Mouse (Mus musculus): ENCODE data around the gene Zrsr1. TPM values are rescaled to one million over a fixed set of nuclear protein-coding genes. Genes with fewer than 3 reads are reported as not detected.

Zrsr1 gene
- polyA plus RNA-seq, 1 experiment from 2014 or later = 4.8 TPM

DNA sequence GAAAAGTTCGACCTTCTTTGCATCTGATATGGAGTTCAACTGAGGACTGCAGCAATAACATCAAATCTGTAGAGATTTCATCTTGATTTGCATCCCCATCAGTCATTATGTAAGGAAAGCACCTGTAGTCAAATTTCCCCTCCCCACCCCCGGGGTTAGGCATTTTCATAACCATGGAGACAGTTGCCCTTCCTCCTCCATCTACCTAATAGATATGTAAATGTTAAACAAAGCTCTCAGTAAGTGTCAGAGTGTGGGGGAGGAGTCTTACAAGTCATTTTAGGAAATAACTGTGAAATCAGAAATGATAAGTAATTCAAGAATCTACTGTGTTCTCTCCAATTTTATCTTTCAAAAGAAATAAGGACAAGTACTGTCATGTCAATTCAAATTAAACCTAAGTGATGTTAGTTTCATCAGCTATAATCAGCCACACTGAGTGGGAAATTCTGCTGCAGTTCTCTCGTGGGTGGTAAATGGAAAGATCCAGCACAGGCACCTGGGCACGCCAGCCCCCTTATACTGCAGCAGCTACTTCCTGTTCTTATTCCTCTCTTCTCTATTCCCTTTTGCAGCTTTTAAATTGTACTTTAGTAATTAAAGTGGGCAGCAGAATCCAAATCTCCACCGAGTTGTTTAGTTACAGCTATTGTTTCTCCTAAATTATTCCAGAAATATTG lies 35.2 kb upstream of the Zrsr1 start:
- 66% methylated on average over 5 of the region's 5 CpGs for WGBS
- no peaks in the 10 kb centered on the region for H3K27me3 ChIP-seq (ENCODE audit: control insufficient read depth, insufficient read depth, low read length)
- DNase-seq (ENCODE audit: low spot score) = no peak
- no peak overlapping the region for H3K9ac ChIP-seq (replicated peaks; ENCODE audit: low read length)
- H3K27ac ChIP-seq (replicated peaks; ENCODE audit: low read depth, low read length) = no peak overlapping the region
- no peaks in the 10 kb centered on the region for H3K9me3 ChIP-seq (replicated peaks; ENCODE audit: control insufficient read depth, low read length)
- no peaks in the 10 kb centered on the region for H3K4me1 ChIP-seq (ENCODE audit: control insufficient read depth, insufficient read depth, low read length)
- H3K36me3 ChIP-seq (replicated peaks; ENCODE audit: control insufficient read depth, insufficient read depth, low read depth, low read length) = no peaks in the 10 kb centered on the region
- no peak for ATAC-seq (replicated peaks; ENCODE audit: insufficient number of reproducible peaks, low FRiP score, low TSS enrichment, low read depth)
- no peak overlapping the region for H3K4me2 ChIP-seq (ENCODE audit: low read depth, low read length)
- no peak overlapping the region for H3K4me3 ChIP-seq (ENCODE audit: low read depth, low read length)

DNA sequence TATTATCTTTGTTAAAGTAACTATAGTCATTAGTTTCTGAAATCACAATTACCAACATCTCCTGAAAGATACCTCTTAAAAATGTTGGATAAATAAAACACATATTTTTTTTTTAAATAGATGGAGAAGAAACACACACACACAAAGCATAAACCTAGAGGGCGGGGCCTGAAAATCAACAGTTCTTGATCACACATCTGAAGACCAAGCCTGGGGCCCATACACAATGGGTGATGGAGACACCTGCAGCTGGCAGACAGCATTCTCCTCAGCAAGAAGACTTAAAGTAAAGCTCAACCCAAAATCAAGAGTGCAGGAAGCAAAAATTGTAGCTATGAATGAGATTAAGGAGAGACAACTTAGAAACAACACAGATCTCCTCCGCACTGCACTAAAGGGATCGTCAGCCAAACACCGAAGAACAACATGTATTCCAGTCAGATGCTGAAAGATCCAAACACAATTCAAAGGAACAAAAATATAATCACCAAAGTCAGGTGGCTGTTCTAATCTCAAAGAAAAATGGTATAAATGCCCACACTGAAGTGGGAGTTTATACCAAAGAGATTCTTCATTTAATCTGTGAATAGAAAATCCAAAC lies 34.0 kb upstream of the Zrsr1 start:
- Histone ChIP-seq H3K4me3 (ENCODE audit: low read depth, low read length) (no peak overlapping the region), H3K27me3 (ENCODE audit: control insufficient read depth, insufficient read depth, low read length) (no peaks in the 10 kb centered on the region), H3K9me3 (replicated peaks; ENCODE audit: control insufficient read depth, low read length) (no peaks in the 10 kb centered on the region), H3K36me3 (replicated peaks; ENCODE audit: control insufficient read depth, insufficient read depth, low read depth, low read length) (no peaks in the 10 kb centered on the region), H3K9ac (replicated peaks; ENCODE audit: low read length) (no peak overlapping the region), H3K4me2 (ENCODE audit: low read depth, low read length) (no peak overlapping the region), H3K4me1 (ENCODE audit: control insufficient read depth, insufficient read depth, low read length) (no peaks in the 10 kb centered on the region), H3K27ac (replicated peaks; ENCODE audit: low read depth, low read length) (no peak overlapping the region)
- DNase-seq (ENCODE audit: low spot score) (no peak), ATAC-seq (replicated peaks; ENCODE audit: insufficient number of reproducible peaks, low FRiP score, low TSS enrichment, low read depth) (no peak)
- WGBS = 95% methylated on average over 4 of the region's 4 CpGs

DNA sequence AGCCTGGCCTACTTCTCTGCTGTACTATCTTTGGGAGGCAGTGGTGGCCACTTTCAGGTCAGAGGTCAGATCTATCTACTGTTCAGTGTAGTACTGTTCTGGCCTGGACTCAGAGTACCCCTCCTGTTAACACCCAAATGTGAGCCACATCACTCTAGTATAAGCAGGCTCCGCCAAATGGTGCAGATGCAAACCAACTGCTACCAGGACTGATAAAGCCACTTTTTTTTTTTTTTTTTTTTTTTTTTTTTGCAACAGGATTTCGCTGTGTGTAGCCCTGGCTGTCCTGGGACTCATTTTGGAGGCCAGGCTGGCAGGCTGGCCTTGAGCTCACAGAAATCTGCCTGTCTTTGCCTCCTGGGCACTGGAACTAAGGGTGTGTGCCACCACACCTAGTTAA lies 32.8 kb upstream of the Zrsr1 start:
- H3K36me3 ChIP-seq (replicated peaks; ENCODE audit: control insufficient read depth, insufficient read depth, low read depth, low read length) = no peaks in the 10 kb centered on the region
- ATAC-seq (replicated peaks; ENCODE audit: insufficient number of reproducible peaks, low FRiP score, low TSS enrichment, low read depth) (no peak), DNase-seq (ENCODE audit: low spot score) (no peak)
- no peak overlapping the region for H3K27ac ChIP-seq (replicated peaks; ENCODE audit: low read depth, low read length)
- H3K27me3 ChIP-seq (ENCODE audit: control insufficient read depth, insufficient read depth, low read length) = no peaks in the 10 kb centered on the region
- H3K4me1 ChIP-seq (ENCODE audit: control insufficient read depth, insufficient read depth, low read length) = no peaks in the 10 kb centered on the region
- H3K4me3 ChIP-seq (ENCODE audit: low read depth, low read length) = no peak overlapping the region
- no peak overlapping the region for H3K4me2 ChIP-seq (ENCODE audit: low read depth, low read length)
- WGBS = 89% methylated on average over 2 of the region's 2 CpGs
- H3K9ac ChIP-seq (replicated peaks; ENCODE audit: low read length) = no peak overlapping the region
- no peaks in the 10 kb centered on the region for H3K9me3 ChIP-seq (replicated peaks; ENCODE audit: control insufficient read depth, low read length)

GRCm38 (mm10) chr11:22949101-22949500 lies 22.7 kb upstream of the Zrsr1 start:
- 92% methylated on average over 1 of the region's 1 CpGs for WGBS
- no peak overlapping the region for H3K4me3 ChIP-seq (ENCODE audit: low read depth, low read length)
- no peaks in the 10 kb centered on the region for H3K9me3 ChIP-seq (replicated peaks; ENCODE audit: control insufficient read depth, low read length)
- H3K4me1 ChIP-seq (ENCODE audit: control insufficient read depth, insufficient read depth, low read length) = no peaks in the 10 kb centered on the region
- H3K27me3 ChIP-seq (ENCODE audit: control insufficient read depth, insufficient read depth, low read length) = no peaks in the 10 kb centered on the region
- ATAC-seq (replicated peaks; ENCODE audit: insufficient number of reproducible peaks, low FRiP score, low TSS enrichment, low read depth) (no peak), DNase-seq (ENCODE audit: low spot score) (no peak)
- no peak overlapping the region for H3K27ac ChIP-seq (replicated peaks; ENCODE audit: low read depth, low read length)
- no peaks in the 10 kb centered on the region for H3K36me3 ChIP-seq (replicated peaks; ENCODE audit: control insufficient read depth, insufficient read depth, low read depth, low read length)
- no peak overlapping the region for H3K9ac ChIP-seq (replicated peaks; ENCODE audit: low read length)
- no peak overlapping the region for H3K4me2 ChIP-seq (ENCODE audit: low read depth, low read length)

- no peak for DNase-seq (ENCODE audit: low spot score)
- Histone ChIP-seq H3K4me1 (ENCODE audit: control insufficient read depth, insufficient read depth, low read length) (no peaks in the 10 kb centered on the region), H3K27me3 (ENCODE audit: control insufficient read depth, insufficient read depth, low read length) (no peaks in the 10 kb centered on the region), H3K36me3 (replicated peaks; ENCODE audit: control insufficient read depth, insufficient read depth, low read depth, low read length) (no peaks in the 10 kb centered on the region), H3K9ac (replicated peaks; ENCODE audit: low read length) (no peak overlapping the region), H3K27ac (replicated peaks; ENCODE audit: low read depth, low read length) (no peak overlapping the region), H3K4me2 (ENCODE audit: low read depth, low read length) (no peak overlapping the region), H3K9me3 (replicated peaks; ENCODE audit: control insufficient read depth, low read length) (no peaks in the 10 kb centered on the region), H3K4me3 (ENCODE audit: low read depth, low read length) (no peak overlapping the region)
- 90% methylated on average over 6 of the region's 6 CpGs for WGBS
- no peak for ATAC-seq (replicated peaks; ENCODE audit: insufficient number of reproducible peaks, low FRiP score, low TSS enrichment, low read depth)
Measured at GRCm38 (mm10) chr11:22950131-22950530, 21.7 kb upstream of the Zrsr1 start.

GRCm38 (mm10) chr11:22952668-22953067 lies 19.1 kb upstream of the Zrsr1 start:
- Histone ChIP-seq H3K36me3 (replicated peaks; ENCODE audit: control insufficient read depth, insufficient read depth, low read depth, low read length) (no peaks in the 10 kb centered on the region), H3K27me3 (ENCODE audit: control insufficient read depth, insufficient read depth, low read length) (no peaks in the 10 kb centered on the region), H3K4me2 (ENCODE audit: low read depth, low read length) (no peak overlapping the region), H3K4me3 (ENCODE audit: low read depth, low read length) (no peak overlapping the region), H3K9ac (replicated peaks; ENCODE audit: low read length) (no peak overlapping the region), H3K9me3 (replicated peaks; ENCODE audit: control insufficient read depth, low read length) (no peaks in the 10 kb centered on the region), H3K4me1 (ENCODE audit: control insufficient read depth, insufficient read depth, low read length) (no peaks in the 10 kb centered on the region), H3K27ac (replicated peaks; ENCODE audit: low read depth, low read length) (no peak overlapping the region)
- 90% methylated on average over 7 of the region's 7 CpGs for WGBS
- no peak for ATAC-seq (replicated peaks; ENCODE audit: insufficient number of reproducible peaks, low FRiP score, low TSS enrichment, low read depth)
- DNase-seq (ENCODE audit: low spot score) = no peak

GRCm38 (mm10) chr11:22956346-22956745 lies 15.5 kb upstream of the Zrsr1 start:
- DNase-seq (ENCODE audit: low spot score) = no peak
- WGBS = 93% methylated on average over 6 of the region's 6 CpGs
- Histone ChIP-seq H3K4me2 (ENCODE audit: low read depth, low read length) (no peak overlapping the region), H3K4me3 (ENCODE audit: low read depth, low read length) (no peak overlapping the region), H3K9me3 (replicated peaks; ENCODE audit: control insufficient read depth, low read length) (no peaks in the 10 kb centered on the region), H3K27ac (replicated peaks; ENCODE audit: low read depth, low read length) (no peak overlapping the region), H3K36me3 (replicated peaks; ENCODE audit: control insufficient read depth, insufficient read depth, low read depth, low read length) (no peaks in the 10 kb centered on the region), H3K9ac (replicated peaks; ENCODE audit: low read length) (no peak overlapping the region), H3K27me3 (ENCODE audit: control insufficient read depth, insufficient read depth, low read length) (no peaks in the 10 kb centered on the region), H3K4me1 (ENCODE audit: control insufficient read depth, insufficient read depth, low read length) (no peaks in the 10 kb centered on the region)
- ATAC-seq (replicated peaks; ENCODE audit: insufficient number of reproducible peaks, low FRiP score, low TSS enrichment, low read depth) = no peak

GRCm38 (mm10) chr11:22956830-22957229 lies 15.0 kb upstream of the Zrsr1 start:
- Histone ChIP-seq H3K9ac (replicated peaks; ENCODE audit: low read length) (no peak overlapping the region), H3K27ac (replicated peaks; ENCODE audit: low read depth, low read length) (no peak overlapping the region), H3K36me3 (replicated peaks; ENCODE audit: control insufficient read depth, insufficient read depth, low read depth, low read length) (no peaks in the 10 kb centered on the region), H3K4me3 (ENCODE audit: low read depth, low read length) (no peak overlapping the region), H3K27me3 (ENCODE audit: control insufficient read depth, insufficient read depth, low read length) (no peaks in the 10 kb centered on the region), H3K4me1 (ENCODE audit: control insufficient read depth, insufficient read depth, low read length) (no peaks in the 10 kb centered on the region), H3K4me2 (ENCODE audit: low read depth, low read length) (no peak overlapping the region), H3K9me3 (replicated peaks; ENCODE audit: control insufficient read depth, low read length) (no peaks in the 10 kb centered on the region)
- WGBS = 74% methylated on average over 4 of the region's 4 CpGs
- ATAC-seq (replicated peaks; ENCODE audit: insufficient number of reproducible peaks, low FRiP score, low TSS enrichment, low read depth) (no peak), DNase-seq (ENCODE audit: low spot score) (peak; percentile 14)
